Mouse (Mus musculus) duodenum, adult 2 months (tissue): Measurements from ENCODE around the gene Vmn2r71. TPM values are rescaled to one million over a fixed set of nuclear protein-coding genes. Genes with fewer than 3 reads are reported as not detected.

Experiments
- polyA plus RNA-seq: library from polyadenylated mRNA; depleted of rRNA; stranded (reverse); fragments of >200 nt; gene quantifications from 2 replicates; pipeline ENCODE4 v1.2.3, GENCODE M21; 2012; ENCODE audit warnings: low replicate concordance; rRNA removed

Vmn2r71 gene
- polyA plus RNA-seq, result not detected in 2 replicates

DNA sequence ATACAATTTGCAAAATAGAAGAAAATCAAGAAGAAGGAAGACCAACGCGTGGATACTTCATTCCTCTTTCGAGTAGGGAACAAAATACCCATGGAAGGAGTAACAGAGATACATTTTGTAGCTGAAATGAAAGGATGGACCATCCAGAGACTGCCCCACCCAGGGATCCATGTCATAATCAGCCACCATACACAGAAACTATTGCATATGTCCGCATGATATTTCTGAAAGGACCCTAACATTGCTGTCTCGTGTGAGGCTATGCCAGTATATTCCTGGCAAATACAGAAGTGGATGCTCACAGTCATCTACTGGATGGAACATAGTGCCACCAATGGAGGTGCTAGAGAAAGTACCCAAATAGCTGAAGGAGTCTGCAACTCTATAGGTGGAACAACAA lies at the start of gene Vmn2r71:
Vmn2r71 (plus strand) TSS at position 301 of the 400 bp plus-strand sequence.

DNA sequence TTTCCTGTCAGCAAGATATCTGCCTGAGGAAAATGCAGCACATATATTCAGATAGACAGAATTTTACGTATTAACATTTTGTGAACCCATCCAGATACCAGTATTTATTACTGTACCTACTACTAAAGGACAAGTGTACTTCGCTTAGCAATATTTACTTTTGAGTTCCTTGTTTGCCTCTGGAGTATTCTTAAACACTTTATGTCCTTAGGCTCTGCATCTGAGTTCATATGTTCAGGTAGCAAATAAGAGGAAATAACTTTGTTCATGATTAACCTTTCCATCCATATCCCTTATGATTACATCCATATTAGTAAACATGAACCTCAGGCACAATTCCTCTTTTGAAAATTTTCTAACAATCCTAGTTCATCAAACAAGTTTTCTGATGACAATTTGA lies 6.2 kb downstream of the Vmn2r71 start, which contains the start of gene Vmn2r70:
Vmn2r70 (minus strand) TSS at position 101 of the 400 bp plus-strand sequence.

Other genes with a start within 250 kb of the Vmn2r71 start
- not detected in 2 replicates for gene Vmn2r69, start 147.2 kb upstream of the Vmn2r71 start, polyA plus RNA-seq
- not detected in 2 replicates for gene Vmn2r70, start 6.1 kb downstream of the Vmn2r71 start, polyA plus RNA-seq
- gene Vmn2r72, start 192.0 kb downstream of the Vmn2r71 start, polyA plus RNA-seq, result not detected in 2 replicates